Mouse (Mus musculus): ENCODE results near the gene 2610001J05Rik.
A peak's percentile ranks its signal among the peaks of the same experiment; 100 is the strongest.

2610001J05Rik gene

GRCm38 (mm10) chr6:13835720-13836665, 35.3 kb downstream of the 2610001J05Rik start:
- peak; percentile 36 for DNase-seq

GRCm38 (mm10) chr6:13832770-13833169, 38.5 kb downstream of the 2610001J05Rik start:
- no peak for DNase-seq

GRCm38 (mm10) chr6:13828877-13829276, 42.4 kb downstream of the 2610001J05Rik start:
- no peak for DNase-seq

Measured in right cerebral cortex, postnatal 14 days (tissue).